Mouse (Mus musculus): ENCODE measurements around the gene Golga2. TPM values are rescaled to one million over a fixed set of nuclear protein-coding genes. Genes with fewer than 3 reads are reported as not detected.

The Golga2 gene
- polyA plus RNA-seq, 1 experiment from 2014 or later: 22.6 TPM

- WGBS: 89% methylated on average over 12 of the region's 12 CpGs
- peaks cover 18% of the 10 kb centered on the region; the same call in 1 of the 2 replicates for H3K36me3 ChIP-seq (ENCODE audit: control insufficient read depth, insufficient read depth, low read length)
- DNase-seq (ENCODE audit: low spot score): no peak
Observed at GRCm38 (mm10) chr2:32251791-32252527, 35.2 kb upstream of the Golga2 start.

DNA sequence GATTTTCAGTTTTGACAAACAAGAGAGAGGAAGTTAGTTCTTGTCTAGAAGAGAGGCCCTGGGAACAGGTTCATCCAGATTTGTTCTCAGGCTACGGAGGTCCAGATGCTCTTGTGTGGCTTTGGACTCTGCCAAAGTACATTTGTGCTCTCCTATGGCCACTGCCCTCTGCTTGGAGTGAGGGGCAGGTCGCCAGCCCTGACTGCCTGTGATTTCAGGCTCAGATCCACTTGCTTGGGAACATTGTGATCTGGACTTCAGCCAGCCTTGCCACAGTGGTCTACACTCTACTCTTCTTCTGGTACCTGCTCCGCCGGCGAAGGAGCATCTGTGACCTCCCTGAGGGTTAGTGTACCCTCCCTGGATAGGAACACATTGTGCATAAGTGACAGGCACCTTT, 34.5 kb upstream of the Golga2 start:
- no peaks in the 10 kb centered on the region for H3K4me1 ChIP-seq (replicated peaks; ENCODE audit: control insufficient read depth, insufficient read depth, low read length)
- no peak overlapping the region for H3K4me3 ChIP-seq (ENCODE audit: low read depth, low read length)
- no peak for ATAC-seq (replicated peaks; ENCODE audit: low FRiP score)
- no peak for DNase-seq (ENCODE audit: low spot score)
- H3K4me2 ChIP-seq (ENCODE audit: low read depth, low read length, severe bottlenecking): no peak overlapping the region
- no peaks in the 10 kb centered on the region for H3K27me3 ChIP-seq (ENCODE audit: control insufficient read depth, insufficient read depth, low read length)
- H3K9ac ChIP-seq (ENCODE audit: low read length): no peak overlapping the region
- 89% methylated on average over 5 of the region's 5 CpGs for WGBS
- no peak overlapping the region for H3K27ac ChIP-seq (ENCODE audit: low read depth, low read length)
- H3K36me3 ChIP-seq (ENCODE audit: control insufficient read depth, insufficient read depth, low read length): peaks cover 20% of the 10 kb centered on the region; the same call in 1 of the 2 replicates
- H3K9me3 ChIP-seq (ENCODE audit: control insufficient read depth, low read length): no peaks in the 10 kb centered on the region

More at GRCm38 (mm10) chr2:32251791-32252527, 35.2 kb upstream of the Golga2 start:
- no peak overlapping the region for H3K27ac ChIP-seq (ENCODE audit: low read depth, low read length)
- no peak for ATAC-seq (replicated peaks; ENCODE audit: low FRiP score)
- H3K27me3 ChIP-seq (ENCODE audit: control insufficient read depth, insufficient read depth, low read length): no peaks in the 10 kb centered on the region
- no peak overlapping the region for H3K4me2 ChIP-seq (ENCODE audit: low read depth, low read length, severe bottlenecking)
- no peak overlapping the region for H3K4me3 ChIP-seq (ENCODE audit: low read depth, low read length)
- H3K4me1 ChIP-seq (replicated peaks; ENCODE audit: control insufficient read depth, insufficient read depth, low read length): no peaks in the 10 kb centered on the region
- H3K9ac ChIP-seq (ENCODE audit: low read length): no peak overlapping the region
- H3K9me3 ChIP-seq (ENCODE audit: control insufficient read depth, low read length): no peaks in the 10 kb centered on the region

- Histone ChIP-seq H3K36me3 (ENCODE audit: control insufficient read depth, insufficient read depth, low read length) (peaks cover 21% of the 10 kb centered on the region; the same call in 1 of the 2 replicates), H3K4me3 (ENCODE audit: low read depth, low read length) (no peak overlapping the region), H3K4me2 (ENCODE audit: low read depth, low read length, severe bottlenecking) (no peak overlapping the region), H3K27me3 (ENCODE audit: control insufficient read depth, insufficient read depth, low read length) (no peaks in the 10 kb centered on the region), H3K9me3 (ENCODE audit: control insufficient read depth, low read length) (no peaks in the 10 kb centered on the region), H3K9ac (ENCODE audit: low read length) (no peak overlapping the region), H3K27ac (ENCODE audit: low read depth, low read length) (no peak overlapping the region), H3K4me1 (replicated peaks; ENCODE audit: control insufficient read depth, insufficient read depth, low read length) (no peaks in the 10 kb centered on the region)
- DNase-seq (ENCODE audit: low spot score) (no peak), ATAC-seq (replicated peaks; ENCODE audit: low FRiP score) (no peak)
- WGBS: 94% methylated on average over 1 of the region's 1 CpGs
Observed at GRCm38 (mm10) chr2:32253352-32253751, 33.8 kb upstream of the Golga2 start.

DNA sequence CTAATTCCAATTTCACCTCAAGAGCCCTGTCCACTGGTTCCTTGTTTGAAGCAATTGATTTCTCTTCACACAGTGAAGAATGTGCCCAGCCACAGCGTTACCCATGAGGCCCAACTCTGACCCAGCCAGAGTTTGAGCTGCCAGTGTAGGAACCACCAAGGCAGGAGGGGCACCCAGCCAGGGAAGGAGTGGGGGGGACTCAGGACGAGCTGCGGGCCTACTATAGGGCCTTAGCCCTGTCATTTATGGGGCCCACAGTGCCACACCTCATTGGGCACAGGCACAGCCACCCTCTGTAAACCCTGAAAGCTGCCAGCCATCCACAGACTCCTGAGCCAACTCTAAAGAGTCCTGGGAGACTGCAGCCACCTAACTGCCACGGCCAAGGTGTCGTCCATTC, 32.6 kb upstream of the Golga2 start:
- no peaks in the 10 kb centered on the region for H3K9me3 ChIP-seq (ENCODE audit: control insufficient read depth, low read length)
- H3K9ac ChIP-seq (ENCODE audit: low read length): no peak overlapping the region
- WGBS: 87% methylated on average over 5 of the region's 5 CpGs
- no peak overlapping the region for H3K4me3 ChIP-seq (ENCODE audit: low read depth, low read length)
- no peaks in the 10 kb centered on the region for H3K27me3 ChIP-seq (ENCODE audit: control insufficient read depth, insufficient read depth, low read length)
- peaks cover 8% of the 10 kb centered on the region; the same call in 1 of the 2 replicates for H3K4me1 ChIP-seq (replicated peaks; ENCODE audit: control insufficient read depth, insufficient read depth, low read length)
- ATAC-seq (replicated peaks; ENCODE audit: low FRiP score) (no peak), DNase-seq (ENCODE audit: low spot score) (no peak)
- H3K36me3 ChIP-seq (ENCODE audit: control insufficient read depth, insufficient read depth, low read length): peaks cover 17% of the 10 kb centered on the region; the same call in 1 of the 2 replicates
- no peak overlapping the region for H3K27ac ChIP-seq (ENCODE audit: low read depth, low read length)
- H3K4me2 ChIP-seq (ENCODE audit: low read depth, low read length, severe bottlenecking): no peak overlapping the region

- WGBS: 96% methylated on average over 11 of the region's 11 CpGs
- no peaks in the 10 kb centered on the region for H3K27me3 ChIP-seq (ENCODE audit: control insufficient read depth, insufficient read depth, low read length)
- peaks cover 17% of the 10 kb centered on the region; the same call in 1 of the 2 replicates for H3K36me3 ChIP-seq (ENCODE audit: control insufficient read depth, insufficient read depth, low read length)
- H3K9me3 ChIP-seq (ENCODE audit: control insufficient read depth, low read length): no peaks in the 10 kb centered on the region
- H3K27ac ChIP-seq (ENCODE audit: low read depth, low read length): no peak overlapping the region
- DNase-seq (ENCODE audit: low spot score): no peak
- ATAC-seq (replicated peaks; ENCODE audit: low FRiP score): no peak
- no peak overlapping the region for H3K4me3 ChIP-seq (ENCODE audit: low read depth, low read length)
- no peak overlapping the region for H3K4me2 ChIP-seq (ENCODE audit: low read depth, low read length, severe bottlenecking)
- no peak overlapping the region for H3K9ac ChIP-seq (ENCODE audit: low read length)
- H3K4me1 ChIP-seq (replicated peaks; ENCODE audit: control insufficient read depth, insufficient read depth, low read length): peaks cover 8% of the 10 kb centered on the region; the same call in 1 of the 2 replicates
Observed at GRCm38 (mm10) chr2:32256273-32256672, 30.9 kb upstream of the Golga2 start.

DNA sequence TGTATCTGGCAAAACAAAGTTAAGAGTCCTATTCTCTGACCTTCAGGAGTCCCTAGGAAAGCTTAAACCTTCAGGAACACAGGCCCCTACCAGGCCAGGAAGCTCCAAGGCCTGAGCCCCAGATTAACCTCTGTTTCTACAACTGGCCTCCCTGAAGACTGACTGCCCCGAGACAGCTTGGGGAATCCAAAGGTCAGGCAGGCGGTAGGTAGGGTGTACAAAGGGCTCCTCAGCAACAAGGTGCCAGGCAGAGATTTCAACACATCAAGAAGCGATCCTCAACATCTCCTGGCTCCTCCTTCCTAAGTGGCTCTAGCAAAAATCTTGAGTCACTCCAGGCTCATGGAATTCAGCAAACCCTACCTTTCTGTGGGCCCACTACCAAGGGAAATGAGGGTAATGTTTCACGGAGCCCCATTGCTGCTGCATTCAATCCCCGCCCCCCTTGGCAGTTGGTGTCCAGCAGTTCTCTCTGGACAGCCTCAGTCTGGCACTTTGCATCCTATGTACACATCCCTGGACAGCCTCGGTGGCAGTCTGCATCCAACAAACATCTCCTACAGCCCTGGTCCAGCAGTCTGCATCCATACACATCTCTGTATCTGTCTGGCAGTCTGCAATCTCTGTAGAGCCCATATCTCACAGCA, 28.2 kb upstream of the Golga2 start:
- Histone ChIP-seq H3K9me3 (ENCODE audit: control insufficient read depth, low read length) (no peaks in the 10 kb centered on the region), H3K4me2 (ENCODE audit: low read depth, low read length, severe bottlenecking) (peak overlapping the region; percentile 74), H3K36me3 (ENCODE audit: control insufficient read depth, insufficient read depth, low read length) (peaks cover 10% of the 10 kb centered on the region; the same call in 1 of the 2 replicates), H3K27ac (ENCODE audit: low read depth, low read length) (no peak overlapping the region), H3K4me1 (replicated peaks; ENCODE audit: control insufficient read depth, insufficient read depth, low read length) (peaks cover 8% of the 10 kb centered on the region; the same call in 1 of the 2 replicates), H3K27me3 (ENCODE audit: control insufficient read depth, insufficient read depth, low read length) (no peaks in the 10 kb centered on the region), H3K4me3 (ENCODE audit: low read depth, low read length) (peak overlapping the region; percentile 89), H3K9ac (ENCODE audit: low read length) (peak overlapping the region; percentile 84)
- ATAC-seq (replicated peaks; ENCODE audit: low FRiP score) (no peak), DNase-seq (ENCODE audit: low spot score) (no peak)
- WGBS: 71% methylated on average over 6 of the region's 6 CpGs

GRCm38 (mm10) chr2:32259657-32260417, 27.3 kb upstream of the Golga2 start, which contains the start of gene Uck1:
TSS of gene Uck1 (minus strand) at chr2:32260159.
- Histone ChIP-seq H3K36me3 (ENCODE audit: control insufficient read depth, insufficient read depth, low read length) (peaks cover 5% of the 10 kb centered on the region; the same call in 1 of the 2 replicates), H3K9me3 (ENCODE audit: control insufficient read depth, low read length) (no peaks in the 10 kb centered on the region), H3K4me1 (replicated peaks; ENCODE audit: control insufficient read depth, insufficient read depth, low read length) (peaks cover 8% of the 10 kb centered on the region; the same call in 1 of the 2 replicates), H3K9ac (ENCODE audit: low read length) (peak within 1 kb of the TSS; percentile 84), H3K4me3 (ENCODE audit: low read depth, low read length) (peak within 1 kb of the TSS; percentile 89), H3K27me3 (ENCODE audit: control insufficient read depth, insufficient read depth, low read length) (no peaks in the 10 kb centered on the region), H3K27ac (ENCODE audit: low read depth, low read length) (no peak within 1 kb of the TSS), H3K4me2 (ENCODE audit: low read depth, low read length, severe bottlenecking) (peak within 1 kb of the TSS; percentile 74)
- ATAC-seq (replicated peaks; ENCODE audit: low FRiP score): peak; percentile 90
- peak; percentile 92 for DNase-seq (ENCODE audit: low spot score)
- 2% methylated on average over 59 of the region's 59 CpGs for WGBS

GRCm38 (mm10) chr2:32260635-32261034, 26.5 kb upstream of the Golga2 start:
- DNase-seq (ENCODE audit: low spot score) (peak; percentile 70), ATAC-seq (replicated peaks; ENCODE audit: low FRiP score) (no peak; the same call in 1 of the 2 replicates)
- H3K36me3 ChIP-seq (ENCODE audit: control insufficient read depth, insufficient read depth, low read length): peaks cover 5% of the 10 kb centered on the region; the same call in 1 of the 2 replicates
- H3K9ac ChIP-seq (ENCODE audit: low read length): no peak overlapping the region
- H3K9me3 ChIP-seq (ENCODE audit: control insufficient read depth, low read length): no peaks in the 10 kb centered on the region
- H3K4me3 ChIP-seq (ENCODE audit: low read depth, low read length): 0 out of 2 replicates have a peak overlapping the region, but pooled peaks have one; percentile 89
- no peaks in the 10 kb centered on the region for H3K27me3 ChIP-seq (ENCODE audit: control insufficient read depth, insufficient read depth, low read length)
- no peak overlapping the region for H3K27ac ChIP-seq (ENCODE audit: low read depth, low read length)
- H3K4me2 ChIP-seq (ENCODE audit: low read depth, low read length, severe bottlenecking): no peak overlapping the region; the same call in 1 of the 2 replicates
- WGBS: 35% methylated on average over 4 of the region's 4 CpGs
- H3K4me1 ChIP-seq (replicated peaks; ENCODE audit: control insufficient read depth, insufficient read depth, low read length): peaks cover 8% of the 10 kb centered on the region; the same call in 1 of the 2 replicates

Measured in forebrain, embryonic 11.5 days (tissue).